Mouse (Mus musculus) liver, embryonic 14.5 days (tissue): ENCODE results near the gene Nhlh2.

Experiments used
- CTCF ChIP-seq: IDR thresholded peaks from 2 replicates; pipeline ENCODE4 v1.5.1; 2016; ENCODE audit warnings: antibody characterized with exemption, low read depth, control low read depth
- EP300 ChIP-seq: IDR thresholded peaks from 2 replicates; pipeline ENCODE4 v1.6.1; 2016; ENCODE audit warnings: antibody characterized with exemption, low read depth

DNA sequence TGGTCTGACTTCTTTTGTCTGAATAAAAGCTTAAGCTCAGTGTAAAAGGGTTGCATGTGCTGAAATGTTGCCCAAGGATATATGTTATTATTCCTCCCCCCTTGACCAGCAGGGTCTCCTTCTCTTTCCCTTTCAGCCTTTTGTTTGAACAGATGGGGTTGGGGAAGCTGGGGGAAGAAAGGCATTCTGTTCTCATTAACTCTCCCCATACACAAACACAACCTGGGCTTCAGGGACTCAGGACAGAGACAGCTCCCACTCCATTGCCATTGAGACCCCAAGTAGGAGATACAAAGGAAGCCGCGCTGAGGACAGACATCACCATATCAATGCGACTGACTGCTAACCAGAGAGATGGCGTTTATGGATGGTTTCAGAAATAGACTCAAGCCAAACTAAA is 46.0 kb downstream of the Nhlh2 start:
- no peak for TF ChIP-seq CTCF
- TF ChIP-seq EP300 = no peak
